Mouse (Mus musculus) testis, adult 10 weeks (tissue): Measurements from ENCODE around the gene Mtcl1. TPM values are rescaled to one million over a fixed set of nuclear protein-coding genes. Genes with fewer than 3 reads are reported as not detected.

Source experiments
- polyA plus RNA-seq: library from polyadenylated mRNA; stranded (reverse); fragments of 350-450 nt; fragmentation: Illumina TruSeq; extraction: RNeasy Lipid Tissue Mini Kit (QIAGEN cat#74804); gene quantifications from one replicate; pipeline ENCODE4 v1.2.3, GENCODE M21; 2014; ENCODE audit warnings: low read depth, low replicate concordance

The Mtcl1 gene
- polyA plus RNA-seq = 3.0 TPM

DNA sequence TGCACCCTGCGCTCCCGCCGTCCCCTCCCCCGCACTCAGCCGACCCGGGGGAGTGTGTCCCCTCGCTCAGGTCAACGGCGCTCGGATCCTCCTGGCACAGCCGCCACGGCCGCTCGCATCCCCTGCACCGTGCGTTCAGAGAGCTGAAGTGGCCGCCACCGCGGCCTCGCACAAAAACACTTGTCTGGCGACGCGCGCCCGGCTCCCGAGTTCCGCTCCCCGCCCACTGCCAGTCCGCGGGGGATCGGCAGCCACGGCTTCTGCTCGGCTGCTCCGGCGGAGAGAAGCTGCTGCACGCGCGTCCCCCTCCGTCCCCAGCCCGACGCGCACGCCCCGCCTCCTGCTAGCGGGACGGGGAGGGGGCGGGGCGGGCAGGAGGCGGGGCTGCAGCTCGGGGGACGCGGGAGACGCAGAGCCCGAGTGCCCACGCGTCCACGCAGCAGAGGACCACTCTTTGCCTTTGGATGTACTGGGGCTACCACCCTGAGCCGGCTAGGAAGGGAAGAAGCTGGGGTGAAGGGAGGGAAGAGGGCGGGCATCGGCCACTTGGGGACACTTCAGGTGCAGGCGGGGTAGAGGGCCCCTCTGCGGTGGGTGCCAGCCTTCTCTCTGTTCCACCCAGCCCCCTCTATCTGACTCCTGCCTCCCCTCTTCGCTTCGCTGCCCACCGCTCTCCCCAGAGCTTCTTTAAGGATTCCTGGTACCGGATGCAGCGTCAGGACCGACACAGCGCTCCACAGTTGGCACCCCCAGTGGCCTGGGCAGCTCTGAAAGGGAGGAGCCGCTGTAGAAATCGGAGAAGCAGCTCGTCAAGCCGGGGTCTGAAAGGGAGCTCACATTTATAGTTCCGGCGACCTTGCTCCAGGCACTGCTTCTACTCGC is at the start of gene Mtcl1:
TSS of gene Mtcl1 (minus strand) at position 291 of the 882 bp plus-strand sequence.

Other genes with a start within 250 kb of the Mtcl1 start
- 30.9 TPM for gene Rab12, start 70.0 kb upstream of the Mtcl1 start, polyA plus RNA-seq
- not detected for gene Themis3, start 144.9 kb upstream of the Mtcl1 start, polyA plus RNA-seq